Mouse (Mus musculus) thymus, adult 2 months (tissue): ENCODE measurements around the gene Egln1. TPM values are rescaled to one million over a fixed set of nuclear protein-coding genes. Genes with fewer than 3 reads are reported as not detected.

Source experiments
- DNase-seq: peaks from one replicate; pipeline ENCODE4 v3.0.0; 2021
- H3K27ac ChIP-seq: fragments of 200-500 bp; 2 replicates; pipeline ENCODE4 v1.5.1; 2012; ENCODE audit warnings: low read length, control low read depth; ENCODE audit not compliant: control insufficient read depth, insufficient read depth
- H3K27me3 ChIP-seq: fragments of 200-500 bp; 2 replicates; pipeline ENCODE4 v1.6.1; 2012; ENCODE audit warnings: mild to moderate bottlenecking, low read length, moderate library complexity, mixed read lengths; ENCODE audit not compliant: control insufficient read depth, insufficient read depth
- H3K36me3 ChIP-seq: fragments of 200-500 bp; 2 replicates; pipeline ENCODE4 v1.6.1; 2012; ENCODE audit warnings: mild to moderate bottlenecking, low read length, moderate library complexity; ENCODE audit not compliant: control insufficient read depth, insufficient read depth
- H3K4me1 ChIP-seq: fragments of 200-500 bp; replicated peaks from 2 replicates; pipeline ENCODE4 v1.6.1; 2012; ENCODE audit warnings: low read length; ENCODE audit not compliant: control insufficient read depth, insufficient read depth
- H3K4me3 ChIP-seq: fragments of 200-500 bp; 2 replicates; pipeline ENCODE4 v1.5.1; 2012; ENCODE audit warnings: mild to moderate bottlenecking, low read length, control low read depth, moderate library complexity; ENCODE audit not compliant: control insufficient read depth, insufficient read depth
- CTCF ChIP-seq: fragments of 200-500 bp; IDR thresholded peaks from 2 replicates; pipeline ENCODE4 v1.5.1; 2012; ENCODE audit warnings: mild to moderate bottlenecking, control low read depth, low read length, moderate library complexity, borderline replicate concordance; ENCODE audit not compliant: control insufficient read depth, poor library complexity, insufficient read depth; ENCODE audit errors: extremely low read depth
- POLR2A ChIP-seq: fragments of 200-500 bp; IDR thresholded peaks from 2 replicates; pipeline ENCODE4 v1.6.1; 2012; ENCODE audit warnings: mild to moderate bottlenecking, low read length, control low read depth, moderate library complexity; ENCODE audit not compliant: control insufficient read depth, poor library complexity, insufficient read depth; ENCODE audit errors: extremely low read depth
- WGBS: fragments of 180-500 bp; shearing (Covaris S2); methylation state at CpG from one replicate; pipeline ENCODE4 v1.1.7; 2018; 5-methylcytosine and 5-hydroxymethylcytosine counted together
- polyA plus RNA-seq: library from polyadenylated mRNA; depleted of rRNA; stranded (reverse); fragments of >200 nt; gene quantifications from 2 replicates; pipeline ENCODE4 v1.2.3, GENCODE M21; 2012

Egln1 gene
- polyA plus RNA-seq, 1 experiment, result 40.5 TPM

DNA sequence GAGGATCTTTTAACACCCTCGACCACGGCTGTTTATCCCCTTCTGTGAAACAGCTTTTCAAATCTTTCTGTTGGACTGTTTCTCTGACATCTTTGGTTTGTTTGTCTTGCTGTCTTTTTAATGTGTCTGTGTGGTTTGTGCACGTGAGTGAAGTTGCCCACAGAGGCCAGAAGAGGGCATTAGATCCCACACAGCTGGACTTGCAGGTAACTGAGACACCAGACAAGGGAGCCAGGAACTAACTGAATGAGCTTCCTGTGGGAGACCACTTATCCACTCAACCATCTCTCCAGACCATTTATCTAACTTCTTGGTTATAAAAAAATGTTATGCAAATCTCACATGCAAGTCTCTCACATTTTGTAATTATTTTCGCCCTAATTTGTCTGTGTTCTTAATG lies 18.5 kb downstream of the Egln1 start:
- Histone ChIP-seq H3K27me3 (no peaks in the 10 kb centered on the region), H3K36me3 (no peaks in the 10 kb centered on the region), H3K4me1 (peaks cover 20% of the 10 kb centered on the region), H3K4me3 (no peak overlapping the region), H3K27ac (no peak overlapping the region)
- no peak for TF ChIP-seq CTCF
- no peak for TF ChIP-seq POLR2A
- 81% methylated on average over 4 of the region's 4 CpGs for WGBS
- DNase-seq, result peak; percentile 16

DNA sequence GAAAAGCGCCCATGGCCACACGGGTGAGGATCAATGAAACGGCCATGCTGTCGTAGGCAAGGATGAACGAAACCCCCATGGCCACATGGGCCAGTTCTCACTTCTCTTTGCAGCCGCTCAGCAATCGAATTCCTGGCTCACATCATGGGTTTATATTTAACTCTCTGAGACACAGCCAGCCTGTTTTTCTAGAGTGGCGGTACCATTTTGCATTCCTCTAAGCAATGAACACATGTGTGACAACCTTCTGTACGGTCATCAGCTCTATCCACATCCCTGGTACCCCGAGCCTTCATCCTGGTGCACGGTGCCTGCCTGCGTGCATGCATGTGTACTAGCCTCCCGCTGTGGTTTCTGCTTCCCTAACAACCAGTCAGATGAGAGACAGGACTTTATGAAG lies 19.0 kb downstream of the Egln1 start:
- Histone ChIP-seq H3K27me3 (no peaks in the 10 kb centered on the region), H3K4me1 (peaks cover 24% of the 10 kb centered on the region), H3K27ac (no peak overlapping the region), H3K36me3 (no peaks in the 10 kb centered on the region), H3K4me3 (no peak overlapping the region)
- DNase-seq, result no peak
- WGBS, result 89% methylated on average over 13 of the region's 13 CpGs
- no peak for TF ChIP-seq CTCF
- no peak for TF ChIP-seq POLR2A

DNA sequence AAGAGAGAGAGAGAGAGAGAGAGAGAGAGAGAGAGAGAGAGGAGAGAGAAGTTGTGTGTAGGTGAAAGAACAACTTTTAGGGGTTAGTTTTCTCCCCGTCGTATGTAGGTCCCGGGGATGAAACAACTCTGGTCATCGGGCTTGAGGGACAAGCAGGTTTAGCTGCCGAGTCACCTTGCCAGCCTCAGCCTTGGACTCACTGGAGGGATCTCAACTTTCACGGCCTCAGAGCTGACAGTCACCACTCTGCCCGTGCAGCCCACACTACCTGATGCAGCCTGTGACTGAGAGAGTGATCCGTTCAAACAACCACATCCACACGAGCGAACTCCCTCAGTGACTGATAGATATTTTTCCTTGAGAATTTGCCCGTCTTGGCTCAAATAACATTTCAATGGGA lies 20.1 kb downstream of the Egln1 start:
- TF ChIP-seq CTCF (no peak), POLR2A (no peak)
- peaks cover 27% of the 10 kb centered on the region for H3K4me1 ChIP-seq
- no peak overlapping the region for H3K27ac ChIP-seq
- DNase-seq, result no peak
- no peaks in the 10 kb centered on the region for H3K36me3 ChIP-seq
- WGBS, result 68% methylated on average over 11 of the region's 11 CpGs
- H3K27me3 ChIP-seq, result no peaks in the 10 kb centered on the region
- H3K4me3 ChIP-seq, result no peak overlapping the region

DNA sequence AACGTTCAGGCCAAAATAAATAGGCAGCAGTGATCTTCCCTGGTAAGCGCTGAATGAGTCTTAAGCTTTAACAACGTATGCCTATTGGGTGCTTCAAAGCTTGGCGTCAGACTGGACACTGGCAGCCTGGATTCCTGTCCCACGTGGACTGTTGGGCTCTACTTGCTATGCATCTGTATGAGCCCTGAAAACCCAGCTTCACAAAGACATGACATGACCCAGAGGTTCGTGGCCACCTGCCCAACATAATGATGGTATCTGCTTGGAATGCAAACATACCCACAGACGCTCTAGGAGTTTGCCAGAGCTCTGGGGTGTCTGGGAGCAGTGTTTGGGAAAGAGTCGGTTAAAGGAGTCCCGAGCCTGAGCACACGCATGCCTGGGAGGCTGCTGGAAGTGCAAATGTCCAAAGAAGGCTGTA lies 22.8 kb downstream of the Egln1 start:
- H3K4me3 ChIP-seq, result no peak overlapping the region
- 37% methylated on average over 10 of the region's 10 CpGs for WGBS
- TF ChIP-seq POLR2A, result no peak
- TF ChIP-seq CTCF, result no peak
- no peak for DNase-seq
- no peaks in the 10 kb centered on the region for H3K36me3 ChIP-seq
- H3K27me3 ChIP-seq, result no peaks in the 10 kb centered on the region
- 0 out of 2 replicates have a peak overlapping the region, but pooled peaks have one; percentile 3 for H3K27ac ChIP-seq
- peaks cover 39% of the 10 kb centered on the region for H3K4me1 ChIP-seq

- DNase-seq, result peak; percentile 26
- TF ChIP-seq POLR2A (no peak), CTCF (no peak)
- Histone ChIP-seq H3K27ac (no peak overlapping the region), H3K4me3 (no peak overlapping the region), H3K27me3 (no peaks in the 10 kb centered on the region), H3K36me3 (no peaks in the 10 kb centered on the region), H3K4me1 (peaks cover 42% of the 10 kb centered on the region)
- WGBS, result 17% methylated on average over 14 of the region's 14 CpGs
These were observed 23.4 kb downstream of the Egln1 start for GRCm38 (mm10) chr8:124925544-124926266.

DNA sequence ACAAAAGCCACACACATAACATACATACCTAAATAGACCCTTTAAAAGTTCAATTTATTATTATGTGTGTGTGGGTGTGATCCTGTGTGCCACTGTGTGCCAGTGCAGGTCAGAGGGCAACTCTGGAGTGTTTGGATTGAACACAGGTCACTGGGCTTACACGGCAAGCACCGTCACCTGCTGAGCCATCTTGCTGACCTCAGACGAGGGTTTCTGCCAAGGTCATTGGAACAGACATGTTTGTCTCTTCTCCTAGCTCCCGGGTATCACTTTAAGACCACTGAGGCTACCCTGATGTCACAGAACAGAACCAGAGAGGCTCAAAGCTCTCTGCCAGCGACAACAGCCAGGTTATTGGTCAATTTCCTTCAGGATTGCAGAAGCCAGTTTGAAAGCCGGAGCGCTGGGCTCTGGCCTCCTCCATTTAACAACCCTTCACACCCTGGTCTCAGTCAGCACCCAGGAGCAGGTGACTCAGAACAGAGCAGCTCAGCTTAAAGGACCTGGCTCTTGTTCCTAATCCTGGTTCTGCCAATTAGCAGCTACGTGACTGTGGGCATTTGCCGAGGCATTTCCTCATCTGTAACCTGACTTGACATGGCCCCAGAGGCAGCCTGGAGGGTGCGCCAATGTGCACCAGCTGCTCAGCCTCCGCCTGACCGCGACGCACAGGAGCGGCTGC lies 25.0 kb downstream of the Egln1 start:
- Histone ChIP-seq H3K4me1 (peaks cover 42% of the 10 kb centered on the region), H3K36me3 (no peaks in the 10 kb centered on the region), H3K27me3 (no peaks in the 10 kb centered on the region), H3K27ac (no peak overlapping the region), H3K4me3 (no peak overlapping the region)
- 88% methylated on average over 15 of the region's 15 CpGs for WGBS
- no peak for TF ChIP-seq CTCF
- no peak for TF ChIP-seq POLR2A
- DNase-seq, result no peak

DNA sequence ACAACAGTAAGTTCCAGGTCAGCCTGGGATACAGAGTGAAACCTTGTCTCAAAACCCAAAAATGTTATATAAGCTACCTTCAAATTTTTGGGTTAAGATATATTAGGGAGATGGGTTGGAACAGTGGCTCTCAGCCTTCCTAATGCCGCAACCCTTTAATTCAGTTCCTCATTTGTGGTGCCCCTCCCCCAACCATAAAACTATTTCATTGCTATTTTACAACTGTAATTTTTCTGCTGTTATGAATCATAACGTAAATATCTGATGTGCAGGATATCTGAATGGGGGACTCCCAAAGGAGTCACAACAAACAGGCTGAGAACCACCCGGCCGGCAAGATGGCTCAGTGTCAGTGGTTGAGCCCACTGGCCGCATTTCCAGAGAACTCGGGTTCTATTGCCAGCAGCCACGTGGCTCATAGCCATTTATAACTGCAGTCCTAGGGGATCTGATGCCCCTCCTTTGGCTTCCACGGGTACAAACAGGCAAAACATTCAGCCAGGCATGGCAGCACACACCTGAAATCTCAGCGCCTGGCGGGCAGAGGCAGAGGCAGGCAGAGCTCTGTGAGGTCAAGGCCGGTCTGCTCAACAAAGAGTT lies 26.5 kb downstream of the Egln1 start:
- H3K27me3 ChIP-seq, result no peaks in the 10 kb centered on the region
- no peak overlapping the region for H3K4me3 ChIP-seq
- WGBS, result 69% methylated on average over 11 of the region's 11 CpGs
- H3K4me1 ChIP-seq, result peaks cover 40% of the 10 kb centered on the region
- no peak overlapping the region for H3K27ac ChIP-seq
- TF ChIP-seq POLR2A, result no peak
- no peak for TF ChIP-seq CTCF
- H3K36me3 ChIP-seq, result no peaks in the 10 kb centered on the region
- no peak for DNase-seq
